Mouse (Mus musculus): ENCODE results near the gene Creb3l2. TPM values are rescaled to one million over a fixed set of nuclear protein-coding genes. Genes with fewer than 3 reads are reported as not detected.
A peak's percentile ranks its signal among the peaks of the same experiment; 100 is the strongest.

Gene Creb3l2
- polyA plus RNA-seq, 1 experiment from 2014 or later = 33.5 TPM

DNA sequence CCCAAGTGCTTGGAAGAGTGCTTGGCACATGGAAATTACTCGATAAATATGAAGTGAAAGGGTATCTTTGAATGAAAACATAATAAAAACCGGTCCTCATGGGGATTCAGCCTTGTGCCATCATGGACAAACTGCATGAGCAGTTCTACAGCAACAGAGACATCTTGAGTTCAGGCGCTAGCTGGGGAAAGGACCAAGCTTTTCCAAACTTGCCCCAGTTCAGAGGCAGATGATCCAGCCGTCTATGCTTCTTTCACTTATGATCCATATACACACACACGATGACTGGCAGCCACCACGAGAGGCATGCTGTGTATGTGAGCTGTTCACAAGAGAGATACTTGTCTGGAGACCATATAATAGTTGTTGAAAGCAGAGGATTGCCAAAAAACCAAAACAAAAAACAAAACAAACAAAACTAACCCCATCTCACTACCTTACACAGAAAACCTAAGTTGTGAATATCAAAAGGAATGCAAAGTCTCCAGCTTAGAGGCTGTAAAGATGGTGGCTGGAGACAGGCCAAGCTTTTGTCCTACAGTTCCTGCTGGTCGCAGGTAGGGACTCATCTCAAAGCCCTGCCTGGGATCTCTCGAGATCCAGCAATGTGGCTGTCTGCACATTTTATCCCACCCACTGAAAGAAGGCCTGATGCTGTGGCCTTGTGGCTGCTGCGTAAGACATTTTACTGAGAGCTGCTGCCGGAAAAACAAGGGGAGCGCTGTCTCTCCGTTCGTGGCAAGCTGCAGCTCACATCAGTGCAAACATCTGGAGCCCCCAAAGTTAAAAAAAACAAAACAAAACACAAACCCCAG lies 2.1 kb downstream of the Creb3l2 start:
- peaks cover 23% of the 10 kb centered on the region; the same call in 1 of the 2 replicates for H3K36me3 ChIP-seq
- no peaks in the 10 kb centered on the region for H3K27me3 ChIP-seq (ENCODE audit: insufficient read depth, poor library complexity, severe bottlenecking)
- H3K4me3 ChIP-seq = peak overlapping the region; percentile 96
- peaks cover 50% of the 10 kb centered on the region for H3K4me1 ChIP-seq
- WGBS = 38% methylated on average over 13 of the region's 13 CpGs
- no peak for DNase-seq (ENCODE audit: low spot score)
- H3K9me3 ChIP-seq = no peaks in the 10 kb centered on the region
- H3K27ac ChIP-seq = peak overlapping the region; percentile 97

GRCm38 (mm10) chr6:37438510-37438909 lies 3.4 kb downstream of the Creb3l2 start:
- WGBS = 92% methylated on average over 3 of the region's 3 CpGs
- peaks cover 27% of the 10 kb centered on the region; the same call in 1 of the 2 replicates for H3K36me3 ChIP-seq
- peak overlapping the region; percentile 37; the same call in 1 of the 2 replicates for H3K4me3 ChIP-seq

GRCm38 (mm10) chr6:37437086-37437485 lies 4.9 kb downstream of the Creb3l2 start:
- H3K4me1 ChIP-seq = peaks cover 75% of the 10 kb centered on the region
- H3K27ac ChIP-seq = 0 out of 2 replicates have a peak overlapping the region, but pooled peaks have one; percentile 29
- no peak for DNase-seq (ENCODE audit: low spot score)
- no peaks in the 10 kb centered on the region for H3K27me3 ChIP-seq (ENCODE audit: insufficient read depth, poor library complexity, severe bottlenecking)
- H3K36me3 ChIP-seq = peaks cover 27% of the 10 kb centered on the region; the same call in 1 of the 2 replicates
- H3K4me3 ChIP-seq = no peak overlapping the region
- 88% methylated on average over 13 of the region's 13 CpGs for WGBS
- no peaks in the 10 kb centered on the region for H3K9me3 ChIP-seq

More at GRCm38 (mm10) chr6:37438510-37438909, 3.4 kb downstream of the Creb3l2 start:
- Histone ChIP-seq H3K9me3 (no peaks in the 10 kb centered on the region), H3K27me3 (ENCODE audit: insufficient read depth, poor library complexity, severe bottlenecking) (no peaks in the 10 kb centered on the region), H3K4me1 (peaks cover 61% of the 10 kb centered on the region), H3K27ac (no peak overlapping the region; the same call in 1 of the 2 replicates)
- no peak for DNase-seq (ENCODE audit: low spot score)

GRCm38 (mm10) chr6:37435391-37435790 lies 6.6 kb downstream of the Creb3l2 start:
- no peak for DNase-seq (ENCODE audit: low spot score)
- Histone ChIP-seq H3K4me3 (no peak overlapping the region), H3K4me1 (peaks cover 88% of the 10 kb centered on the region), H3K27ac (peak overlapping the region; percentile 59), H3K9me3 (no peaks in the 10 kb centered on the region), H3K36me3 (peaks cover 27% of the 10 kb centered on the region; the same call in 1 of the 2 replicates), H3K27me3 (ENCODE audit: insufficient read depth, poor library complexity, severe bottlenecking) (no peaks in the 10 kb centered on the region)
- WGBS = 32% methylated on average over 6 of the region's 6 CpGs

DNA sequence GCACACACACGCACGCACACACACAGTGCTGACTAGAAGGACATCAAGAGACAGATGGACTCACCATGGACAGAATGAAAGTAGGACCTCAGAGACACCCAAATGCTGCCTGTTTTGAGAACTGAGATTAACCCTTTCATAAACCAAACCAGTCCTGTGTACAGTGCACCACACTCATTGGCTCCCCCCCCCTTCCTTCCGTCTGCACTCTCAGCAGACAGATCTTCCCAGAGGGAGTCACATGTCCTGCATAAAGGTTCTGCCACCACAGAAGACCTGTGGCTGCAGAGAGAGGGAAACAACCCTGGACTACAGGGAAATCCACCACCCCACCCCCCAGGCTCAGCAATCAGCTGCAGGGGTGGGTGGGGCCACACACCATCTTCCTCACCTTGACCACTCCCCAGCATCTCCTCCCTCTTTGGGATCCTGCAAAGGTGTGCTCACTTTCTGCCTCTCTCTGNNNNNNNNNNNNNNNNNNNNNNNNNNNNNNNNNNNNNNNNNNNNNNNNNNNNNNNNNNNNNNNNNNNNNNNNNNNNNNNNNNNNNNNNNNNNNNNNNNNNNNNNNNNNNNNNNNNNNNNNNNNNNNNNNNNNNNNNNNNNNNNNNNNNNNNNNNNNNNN lies 12.0 kb downstream of the Creb3l2 start:
- no peaks in the 10 kb centered on the region for H3K27me3 ChIP-seq (ENCODE audit: insufficient read depth, poor library complexity, severe bottlenecking)
- DNase-seq (ENCODE audit: low spot score) = no peak
- WGBS = 79% methylated on average over 3 of the region's 3 CpGs
- peak overlapping the region; percentile 43 for H3K4me3 ChIP-seq
- peaks cover 94% of the 10 kb centered on the region for H3K4me1 ChIP-seq
- H3K9me3 ChIP-seq = no peaks in the 10 kb centered on the region
- peak overlapping the region; percentile 93 for H3K27ac ChIP-seq
- peaks cover 35% of the 10 kb centered on the region for H3K36me3 ChIP-seq

GRCm38 (mm10) chr6:37428947-37429346 lies 13.0 kb downstream of the Creb3l2 start:
- Histone ChIP-seq H3K27ac (peak overlapping the region; percentile 93), H3K36me3 (peaks cover 36% of the 10 kb centered on the region), H3K9me3 (no peaks in the 10 kb centered on the region), H3K4me3 (no peak overlapping the region), H3K27me3 (ENCODE audit: insufficient read depth, poor library complexity, severe bottlenecking) (no peaks in the 10 kb centered on the region), H3K4me1 (peaks cover 94% of the 10 kb centered on the region)
- no peak for DNase-seq (ENCODE audit: low spot score)
- 79% methylated on average over 8 of the region's 8 CpGs for WGBS

DNA sequence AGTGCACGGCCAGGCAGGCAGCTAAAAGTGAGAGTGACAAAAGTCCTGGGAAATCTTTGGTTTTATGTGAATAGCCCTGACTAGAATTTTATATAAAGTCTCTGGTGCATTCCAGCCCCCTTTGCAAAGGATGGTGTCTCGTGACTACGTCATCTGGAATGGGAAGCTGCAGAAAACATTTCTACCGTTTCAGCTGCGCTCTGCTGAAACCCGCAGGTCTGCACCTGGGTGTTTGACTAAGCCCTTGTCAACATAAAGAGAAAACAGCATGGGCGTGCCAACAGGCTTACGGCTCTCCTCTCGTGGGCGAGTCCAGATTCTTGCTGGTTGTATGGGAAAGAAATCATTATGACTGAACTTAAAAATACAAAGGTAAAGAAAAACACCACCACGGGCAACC lies 13.9 kb downstream of the Creb3l2 start:
- no peak overlapping the region for H3K4me3 ChIP-seq
- 67% methylated on average over 11 of the region's 11 CpGs for WGBS

DNA sequence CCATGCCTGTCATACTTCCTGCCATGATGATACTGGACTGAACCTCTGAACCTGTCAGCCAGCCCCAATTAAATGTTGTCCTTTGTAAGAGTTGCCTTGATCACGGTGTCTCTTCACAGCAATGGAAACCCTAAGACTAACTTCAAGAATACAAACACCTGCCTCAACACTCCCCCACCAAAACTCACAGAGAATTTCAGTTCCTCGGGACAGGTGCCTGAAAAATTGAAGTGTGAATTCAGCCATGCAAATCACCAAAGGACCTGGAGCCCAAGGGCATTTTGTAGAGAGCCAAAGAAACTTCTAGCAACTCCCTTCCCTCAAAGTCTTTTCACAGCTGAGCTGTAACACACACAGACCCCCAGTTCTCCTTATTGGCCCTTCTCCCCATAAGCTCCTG lies 15.3 kb downstream of the Creb3l2 start:
- Histone ChIP-seq H3K36me3 (peaks cover 36% of the 10 kb centered on the region), H3K9me3 (no peaks in the 10 kb centered on the region), H3K27ac (peak overlapping the region; percentile 93), H3K4me3 (no peak overlapping the region), H3K4me1 (peaks cover 97% of the 10 kb centered on the region), H3K27me3 (ENCODE audit: insufficient read depth, poor library complexity, severe bottlenecking) (no peaks in the 10 kb centered on the region)
- 85% methylated on average over 2 of the region's 2 CpGs for WGBS
- no peak for DNase-seq (ENCODE audit: low spot score)

More for the DNA sequence above, 13.9 kb downstream of the Creb3l2 start:
- Histone ChIP-seq H3K27me3 (ENCODE audit: insufficient read depth, poor library complexity, severe bottlenecking) (no peaks in the 10 kb centered on the region), H3K27ac (peak overlapping the region; percentile 93; the same call in 1 of the 2 replicates), H3K4me1 (peaks cover 97% of the 10 kb centered on the region), H3K36me3 (peaks cover 36% of the 10 kb centered on the region), H3K9me3 (no peaks in the 10 kb centered on the region)
- DNase-seq (ENCODE audit: low spot score) = no peak

- DNase-seq (ENCODE audit: low spot score) = no peak
- 61% methylated on average over 3 of the region's 3 CpGs for WGBS
- peaks cover 36% of the 10 kb centered on the region for H3K36me3 ChIP-seq
- H3K4me3 ChIP-seq = no peak overlapping the region
- no peaks in the 10 kb centered on the region for H3K9me3 ChIP-seq
- H3K27me3 ChIP-seq (ENCODE audit: insufficient read depth, poor library complexity, severe bottlenecking) = no peaks in the 10 kb centered on the region
- H3K4me1 ChIP-seq = peaks cover 97% of the 10 kb centered on the region
- peak overlapping the region; percentile 93 for H3K27ac ChIP-seq
These were observed 16.1 kb downstream of the Creb3l2 start for GRCm38 (mm10) chr6:37425833-37426232.

DNA sequence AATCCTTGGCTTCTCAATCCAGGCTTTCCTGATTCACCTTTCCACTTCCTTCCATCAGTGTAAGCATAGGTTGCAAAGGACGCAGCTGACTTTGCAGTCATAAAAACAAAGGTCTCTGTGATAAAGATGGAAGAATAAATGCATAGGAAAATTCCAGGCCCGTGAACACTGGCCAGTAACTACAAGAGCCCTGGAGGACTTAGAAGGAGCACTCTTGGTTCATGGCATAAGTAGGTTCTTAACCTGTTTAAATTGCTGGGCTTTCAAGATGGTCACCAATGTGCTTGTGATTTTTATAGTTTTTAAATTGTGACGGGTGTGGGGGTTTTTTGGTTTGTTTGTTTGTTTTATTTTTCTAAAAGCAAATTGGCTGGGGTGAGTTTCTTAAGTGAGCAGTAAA lies 16.9 kb downstream of the Creb3l2 start:
- Histone ChIP-seq H3K27ac (peak overlapping the region; percentile 82), H3K4me1 (peaks cover 95% of the 10 kb centered on the region), H3K9me3 (no peaks in the 10 kb centered on the region), H3K36me3 (peaks cover 39% of the 10 kb centered on the region), H3K27me3 (ENCODE audit: insufficient read depth, poor library complexity, severe bottlenecking) (no peaks in the 10 kb centered on the region), H3K4me3 (no peak overlapping the region)
- 70% methylated on average over 3 of the region's 3 CpGs for WGBS
- no peak for DNase-seq (ENCODE audit: low spot score)

GRCm38 (mm10) chr6:37424374-37424773 lies 17.6 kb downstream of the Creb3l2 start:
- Histone ChIP-seq H3K4me1 (peaks cover 95% of the 10 kb centered on the region), H3K4me3 (no peak overlapping the region), H3K9me3 (no peaks in the 10 kb centered on the region), H3K36me3 (peaks cover 40% of the 10 kb centered on the region), H3K27ac (peak overlapping the region; percentile 82), H3K27me3 (ENCODE audit: insufficient read depth, poor library complexity, severe bottlenecking) (no peaks in the 10 kb centered on the region)
- WGBS = 51% methylated on average over 7 of the region's 7 CpGs
- no peak for DNase-seq (ENCODE audit: low spot score)

GRCm38 (mm10) chr6:37423386-37423785 lies 18.6 kb downstream of the Creb3l2 start:
- peaks cover 37% of the 10 kb centered on the region for H3K36me3 ChIP-seq
- H3K27me3 ChIP-seq (ENCODE audit: insufficient read depth, poor library complexity, severe bottlenecking) = no peaks in the 10 kb centered on the region
- H3K9me3 ChIP-seq = no peaks in the 10 kb centered on the region
- H3K27ac ChIP-seq = peak overlapping the region; percentile 82
- H3K4me1 ChIP-seq = peaks cover 95% of the 10 kb centered on the region
- no peak for DNase-seq (ENCODE audit: low spot score)
- no peak overlapping the region for H3K4me3 ChIP-seq
- WGBS = 57% methylated on average over 1 of the region's 1 CpGs

DNA sequence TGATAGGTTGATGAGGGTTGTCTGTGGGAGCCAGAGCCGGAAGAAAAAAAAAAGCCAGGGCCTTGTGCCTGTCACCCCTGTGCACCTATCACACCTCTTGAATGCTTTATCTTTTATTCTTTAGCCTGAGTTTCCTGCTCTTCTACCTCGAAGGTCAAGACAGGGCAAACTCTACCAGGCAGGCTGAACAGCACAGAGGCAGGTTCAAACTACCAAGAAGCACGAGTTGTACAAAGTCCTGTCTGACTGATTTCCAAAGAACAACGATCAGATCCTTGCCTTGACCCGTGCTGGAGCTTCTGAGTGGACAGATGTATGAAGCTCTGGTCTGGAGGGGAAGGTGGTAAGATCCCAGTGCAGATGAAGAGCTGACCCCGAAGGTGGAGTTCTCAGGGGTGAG lies 20.8 kb downstream of the Creb3l2 start:
- Histone ChIP-seq H3K27me3 (ENCODE audit: insufficient read depth, poor library complexity, severe bottlenecking) (no peaks in the 10 kb centered on the region), H3K36me3 (peaks cover 24% of the 10 kb centered on the region; the same call in 1 of the 2 replicates), H3K9me3 (no peaks in the 10 kb centered on the region), H3K4me1 (peaks cover 86% of the 10 kb centered on the region), H3K27ac (peak overlapping the region; percentile 67; the same call in 1 of the 2 replicates), H3K4me3 (no peak overlapping the region)
- no peak for DNase-seq (ENCODE audit: low spot score)
- 52% methylated on average over 6 of the region's 6 CpGs for WGBS
